Mouse (Mus musculus) liver (tissue): ENCODE results near the gene Btf3.
A peak's percentile ranks its signal among the peaks of the same experiment; 100 is the strongest.

ENCODE experiments used
- DNase-seq: peaks from one replicate; pipeline ENCODE4 v3.0.0-alpha.2; 2020; ENCODE audit warnings: mixed read lengths

The Btf3 gene

DNA sequence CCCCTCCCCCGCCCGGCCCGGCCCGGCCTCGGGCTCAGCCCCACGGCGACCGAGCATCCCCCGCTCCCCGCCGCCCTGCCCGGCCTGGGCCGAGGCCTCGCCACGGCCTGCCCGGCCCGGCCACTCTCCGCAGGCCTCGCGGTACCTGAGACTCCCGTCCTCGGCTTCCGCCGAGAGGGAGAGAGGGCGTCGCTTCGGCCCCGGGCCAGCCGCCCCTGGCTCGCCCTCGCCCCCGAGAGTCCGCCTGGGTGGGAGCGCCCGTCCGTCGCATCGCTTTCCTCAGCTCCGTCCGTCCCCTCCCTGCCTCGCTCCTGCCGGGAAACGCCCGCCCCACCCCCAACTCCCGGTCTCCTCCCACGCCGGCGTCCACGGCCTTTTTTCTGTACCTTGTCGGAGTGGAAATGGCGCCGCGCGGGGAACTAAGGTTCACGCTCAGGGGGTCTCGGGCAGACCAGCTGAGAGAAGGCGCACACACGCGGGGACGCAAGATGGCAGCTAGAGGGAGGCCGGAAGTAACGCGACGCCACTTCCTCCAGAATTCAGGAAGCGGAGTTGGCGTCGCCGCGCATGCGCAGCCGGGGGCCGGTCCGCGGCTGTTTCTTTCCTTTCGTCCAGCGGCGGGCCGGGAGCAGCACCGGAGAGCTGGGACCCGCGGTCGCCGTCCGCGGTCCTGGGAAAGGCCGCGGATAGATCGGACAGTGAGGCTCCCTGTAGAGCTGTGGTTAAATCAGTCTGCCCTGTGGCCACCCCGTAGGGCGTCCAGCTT, at the start of gene Btf3:
Gene Btf3, minus strand, starts transcription at position 527 of the 766 bp plus-strand sequence.
- DNase-seq = peak; percentile 95

DNA sequence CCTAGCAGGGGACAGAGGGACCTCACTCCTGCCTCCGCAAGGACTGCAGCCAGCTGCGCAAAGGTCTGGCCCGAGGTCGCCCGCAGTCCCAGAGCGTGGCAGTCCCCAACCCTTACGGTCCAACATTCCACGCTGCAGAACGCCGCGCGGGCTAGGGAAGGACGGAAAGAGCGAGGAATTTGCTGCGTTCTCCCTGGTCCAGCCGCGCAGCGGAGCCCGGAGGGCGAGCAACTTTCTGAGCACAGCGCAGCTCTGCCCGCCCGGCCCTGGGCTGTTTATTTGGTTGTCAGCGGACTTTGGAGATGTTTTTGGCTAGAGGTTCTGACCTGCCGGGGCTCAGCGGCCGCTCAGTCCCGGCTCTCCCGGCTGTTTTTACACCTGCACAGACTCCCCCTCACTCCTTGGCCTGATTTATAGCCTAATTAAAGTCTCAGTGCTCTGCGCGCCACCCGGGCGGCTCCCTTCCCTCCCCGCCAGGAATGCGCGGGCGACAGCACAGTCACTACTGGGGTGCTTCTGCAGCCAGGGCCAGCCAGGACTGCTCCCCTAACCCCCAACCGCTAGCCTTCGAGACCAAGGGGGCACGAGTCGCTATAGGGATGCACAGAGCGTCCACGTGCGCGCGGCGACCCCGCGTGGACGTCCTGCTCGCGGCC, 49.1 kb upstream of the Btf3 start:
- DNase-seq = peak; percentile 8

DNA sequence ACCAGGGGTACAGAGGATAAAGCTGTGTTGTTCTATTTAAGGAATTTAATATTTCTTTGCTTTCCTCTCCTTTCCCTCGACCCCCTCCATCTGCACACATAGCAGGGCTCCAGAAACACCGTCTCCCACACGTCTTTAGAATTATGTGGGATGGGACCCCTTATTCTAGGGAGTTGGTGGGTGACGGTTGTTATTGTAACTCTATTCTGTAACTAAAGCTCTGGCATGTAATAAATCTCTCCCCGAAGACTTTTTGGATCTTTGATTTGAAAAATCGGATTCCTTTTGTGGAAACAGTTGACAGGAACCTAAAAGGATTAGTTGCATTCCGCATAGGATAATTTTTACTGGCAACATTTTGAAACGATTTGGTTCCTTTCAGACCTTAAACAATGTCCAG, 48.3 kb upstream of the Btf3 start:
- no peak for DNase-seq

DNA sequence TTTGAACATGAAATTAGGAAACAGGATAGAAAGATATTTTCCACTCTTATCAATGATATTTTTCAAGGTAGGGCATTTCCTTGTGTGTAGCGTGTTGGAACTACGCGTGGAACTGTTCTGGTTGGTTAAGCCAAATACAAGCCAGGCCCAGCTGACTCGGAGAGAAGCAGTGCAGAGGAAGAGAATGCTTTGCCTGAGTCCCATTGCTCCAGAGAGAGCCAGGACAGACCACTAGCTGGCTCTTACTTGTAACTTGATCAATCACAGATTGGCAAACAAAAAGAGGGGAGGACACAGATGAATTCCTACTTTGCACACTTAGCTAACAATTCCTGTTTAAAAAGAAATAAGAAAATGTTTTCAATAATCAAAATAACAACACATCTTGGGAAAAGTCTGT, 46.2 kb upstream of the Btf3 start:
- DNase-seq = no peak

DNA sequence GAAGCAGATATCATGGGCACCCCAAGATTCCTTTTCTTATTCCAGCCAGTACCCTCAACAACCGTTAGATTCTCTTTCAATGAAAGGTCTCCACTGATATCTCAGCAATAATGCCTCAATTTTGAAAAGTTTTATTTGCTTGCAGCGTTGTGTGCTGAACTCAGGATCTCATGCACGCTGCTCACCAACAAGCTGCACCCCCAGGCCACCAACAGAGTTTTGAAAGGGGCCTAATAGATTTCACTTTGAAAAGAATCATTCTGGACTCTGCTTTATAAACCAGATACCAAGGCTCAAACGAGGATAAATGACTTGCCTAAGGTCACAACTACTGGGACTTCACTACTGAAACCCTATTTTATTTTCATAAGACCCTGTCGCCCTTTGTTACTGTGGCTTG, 44.4 kb upstream of the Btf3 start:
- DNase-seq = no peak

DNA sequence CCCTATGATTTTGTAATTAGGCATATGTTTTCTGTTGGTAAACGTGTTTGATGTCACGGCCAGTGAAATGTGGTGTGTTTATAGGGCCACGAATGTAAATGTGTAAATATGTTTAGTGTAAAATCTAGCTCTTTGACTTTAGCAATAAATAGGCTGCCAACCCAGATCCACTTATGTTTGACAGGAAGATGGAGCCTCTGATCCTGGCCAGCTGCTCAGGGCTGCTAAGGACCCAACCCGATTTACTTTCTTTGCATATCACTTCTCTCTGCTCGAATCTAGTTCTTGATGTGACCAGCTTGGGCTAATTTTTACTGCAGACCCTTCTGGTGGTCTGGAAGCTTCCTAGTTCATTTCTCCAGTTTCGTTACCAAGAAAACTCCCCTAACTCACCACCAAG, 43.6 kb upstream of the Btf3 start:
- DNase-seq = no peak

DNA sequence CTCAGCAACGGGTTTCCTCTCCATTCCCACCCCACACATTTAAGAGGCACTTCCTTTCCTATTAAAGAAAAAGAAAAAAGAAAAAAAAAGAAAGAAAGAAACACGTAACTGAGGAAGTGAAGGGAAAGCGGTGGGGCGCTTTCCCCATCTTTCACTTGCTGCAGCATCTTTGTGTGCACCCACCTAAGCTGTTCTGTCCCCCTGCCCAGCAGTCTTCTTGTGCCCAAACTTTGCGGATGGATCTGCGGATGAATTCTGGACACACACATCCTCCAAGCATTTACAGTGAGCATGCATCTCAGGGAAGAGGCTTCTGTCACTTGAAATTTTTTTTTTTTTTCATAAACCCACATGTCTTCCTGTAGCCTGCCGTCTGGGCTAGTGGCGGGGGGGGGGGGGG, 42.5 kb upstream of the Btf3 start:
- DNase-seq = no peak

DNA sequence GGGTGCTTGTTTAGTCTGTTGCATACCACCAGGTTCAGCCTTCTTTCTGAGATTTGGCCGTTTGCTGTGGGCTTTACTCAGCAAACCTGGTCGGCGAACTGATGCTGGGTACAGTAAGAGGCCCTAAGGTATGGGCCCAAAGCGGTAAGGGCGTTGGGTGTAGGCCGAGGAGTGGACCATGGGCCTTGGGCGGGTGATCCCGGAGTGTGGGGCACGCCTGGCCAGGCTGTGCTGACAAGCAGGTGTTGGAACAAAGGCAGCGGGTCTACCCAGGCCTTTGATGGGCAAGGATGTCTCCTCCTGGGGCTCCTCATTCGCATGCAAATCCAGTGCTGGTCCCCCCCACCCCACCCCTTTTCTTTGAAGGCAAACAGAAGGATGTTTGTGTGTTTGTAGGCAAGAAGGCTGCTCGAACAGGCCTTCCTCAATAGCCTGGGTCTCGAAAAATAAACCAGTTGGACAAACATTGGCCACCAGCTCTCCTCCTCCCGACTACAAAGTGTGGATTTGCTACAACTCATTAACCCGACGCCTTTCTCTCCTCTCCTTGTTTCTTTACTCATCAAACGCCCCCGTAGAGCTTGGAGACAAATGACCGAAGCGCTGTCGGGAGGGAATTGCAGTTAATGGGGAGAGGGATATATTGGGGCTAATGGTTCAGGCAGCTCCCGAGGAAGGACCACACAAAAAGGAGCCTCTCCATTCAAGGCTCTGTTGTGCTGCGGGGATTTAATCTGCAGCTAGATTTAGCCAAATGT, 41.8 kb upstream of the Btf3 start:
- DNase-seq = no peak

DNA sequence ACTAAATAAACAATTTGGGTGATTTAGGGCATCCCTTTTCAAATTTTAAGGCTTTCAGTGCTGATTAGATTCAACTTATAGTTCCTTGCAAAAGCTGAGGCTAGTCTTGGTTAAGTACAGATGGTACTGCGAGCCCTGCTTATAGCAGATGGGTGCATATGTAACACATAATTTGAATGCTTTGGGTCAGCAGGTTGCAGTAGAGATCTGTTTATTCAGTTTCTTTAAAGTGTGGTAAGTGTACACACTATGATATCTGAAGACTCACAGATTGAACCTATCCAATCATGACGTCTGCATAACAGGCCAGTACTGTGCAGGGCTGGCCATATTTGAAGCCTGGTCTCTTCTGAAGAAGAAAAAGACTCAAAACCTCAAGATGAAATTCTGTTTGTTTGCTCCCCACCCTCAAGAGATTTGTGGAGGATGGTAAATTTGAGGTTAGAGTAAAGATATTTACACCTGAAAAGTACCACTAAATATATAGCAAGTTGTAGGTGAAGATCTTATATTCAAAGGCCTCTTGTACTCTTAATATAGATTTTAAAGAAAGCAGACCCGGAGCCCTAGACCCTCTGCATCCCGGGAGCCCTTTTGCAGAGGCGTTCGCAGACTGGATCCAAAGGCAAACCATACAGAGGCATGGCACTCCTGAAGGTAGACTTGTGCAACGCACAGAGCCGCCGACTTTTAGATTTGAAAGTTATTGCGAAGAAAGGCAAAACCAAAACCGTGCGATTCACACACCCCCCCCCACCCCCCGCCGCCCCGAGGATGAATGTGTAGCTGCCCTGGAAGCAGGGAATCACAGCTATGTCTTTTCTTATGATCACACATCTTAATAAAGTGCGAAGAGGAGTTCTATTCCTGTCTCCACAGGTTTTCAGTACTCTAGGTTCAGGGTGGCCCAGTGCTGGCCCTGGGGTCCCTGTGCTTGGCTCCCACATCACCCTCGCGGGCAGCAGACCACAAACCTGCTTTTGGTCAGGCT, 40.9 kb upstream of the Btf3 start:
- DNase-seq = no peak

DNA sequence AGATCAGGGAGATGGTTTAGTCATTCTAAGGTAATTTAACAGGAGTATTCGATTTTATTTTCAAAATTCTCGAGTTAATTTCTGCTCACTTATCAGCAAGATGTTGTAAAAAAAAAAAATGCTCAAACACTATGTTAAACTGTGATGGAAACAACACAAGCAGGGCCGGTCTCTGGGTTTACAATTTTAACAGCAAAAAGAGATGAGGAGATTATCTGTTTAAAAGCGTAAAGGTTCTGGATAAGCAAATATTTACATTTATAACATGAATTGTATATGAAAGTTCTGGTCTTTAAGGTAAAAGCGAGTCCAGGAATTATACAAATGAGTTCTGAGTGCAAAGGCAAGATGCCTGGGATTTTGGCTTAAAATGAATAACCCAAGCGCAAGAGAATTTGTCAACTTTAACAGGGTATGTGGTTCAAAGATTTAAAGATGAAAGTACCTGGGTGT, 40.2 kb upstream of the Btf3 start:
- DNase-seq = no peak

DNA sequence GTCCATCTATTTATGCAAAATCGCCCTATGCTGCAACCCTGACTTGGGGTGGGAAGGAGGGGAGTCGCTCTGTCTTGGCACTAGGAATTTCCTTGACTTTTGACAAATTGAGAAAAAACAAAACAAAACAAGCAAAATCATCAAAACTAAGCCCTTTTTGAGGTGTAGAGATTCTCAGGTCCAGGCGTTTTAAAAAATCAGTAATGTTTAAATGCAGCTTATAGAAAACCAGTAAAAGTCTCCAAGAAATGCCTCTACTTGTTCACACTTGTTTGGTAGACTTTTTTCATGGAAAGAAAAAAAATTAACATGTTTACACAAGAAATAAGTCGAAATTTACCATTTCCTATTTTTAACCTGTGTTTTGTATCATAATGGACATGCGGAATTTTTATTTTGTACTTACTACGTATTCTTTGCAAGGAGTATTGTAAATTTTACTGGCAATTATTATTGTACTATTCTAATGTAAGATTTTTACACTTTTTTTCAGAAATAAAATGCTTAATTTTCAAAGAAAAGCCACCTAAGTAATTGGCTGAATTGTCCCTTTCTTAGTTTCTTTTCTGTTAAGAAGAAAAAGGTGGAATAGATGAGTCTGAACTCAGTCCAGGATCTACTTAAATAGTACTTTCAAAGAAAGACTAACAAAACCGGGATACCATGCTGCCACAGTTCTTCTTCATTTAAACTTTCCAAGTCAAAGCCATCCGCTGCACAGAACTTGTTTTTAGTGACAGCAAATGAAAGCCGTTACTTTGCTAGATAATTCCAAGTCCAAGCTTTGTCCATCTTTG, 39.6 kb upstream of the Btf3 start:
- DNase-seq = no peak

DNA sequence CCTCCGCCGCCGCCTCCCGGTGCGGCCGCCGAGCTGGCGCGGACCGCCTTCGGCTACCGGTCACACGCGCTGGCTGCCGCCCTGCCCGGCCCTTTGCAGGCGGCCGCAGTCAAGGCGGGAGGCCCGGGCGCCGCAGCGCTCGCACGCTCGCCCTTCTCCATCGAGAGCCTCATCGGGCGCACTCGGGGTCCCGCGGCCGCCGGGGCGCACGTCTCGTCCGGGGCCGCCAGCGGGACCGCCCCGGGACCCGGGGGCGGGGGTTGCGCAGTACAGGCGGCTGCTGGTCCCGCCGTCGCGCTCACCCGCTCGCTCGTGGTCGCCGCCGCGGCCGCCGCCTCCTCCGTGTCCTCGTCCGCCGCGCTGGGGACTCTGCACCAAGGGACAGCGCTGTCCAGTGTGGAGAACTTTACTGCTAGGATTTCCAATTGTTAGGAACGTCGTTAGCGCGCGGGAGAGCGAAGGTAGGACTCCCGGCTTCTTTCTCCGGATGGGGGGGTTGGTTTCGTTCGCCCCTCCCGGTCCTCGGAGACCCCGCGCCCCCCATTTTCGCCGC, 38.8 kb upstream of the Btf3 start:
- DNase-seq = peak; percentile 11

DNA sequence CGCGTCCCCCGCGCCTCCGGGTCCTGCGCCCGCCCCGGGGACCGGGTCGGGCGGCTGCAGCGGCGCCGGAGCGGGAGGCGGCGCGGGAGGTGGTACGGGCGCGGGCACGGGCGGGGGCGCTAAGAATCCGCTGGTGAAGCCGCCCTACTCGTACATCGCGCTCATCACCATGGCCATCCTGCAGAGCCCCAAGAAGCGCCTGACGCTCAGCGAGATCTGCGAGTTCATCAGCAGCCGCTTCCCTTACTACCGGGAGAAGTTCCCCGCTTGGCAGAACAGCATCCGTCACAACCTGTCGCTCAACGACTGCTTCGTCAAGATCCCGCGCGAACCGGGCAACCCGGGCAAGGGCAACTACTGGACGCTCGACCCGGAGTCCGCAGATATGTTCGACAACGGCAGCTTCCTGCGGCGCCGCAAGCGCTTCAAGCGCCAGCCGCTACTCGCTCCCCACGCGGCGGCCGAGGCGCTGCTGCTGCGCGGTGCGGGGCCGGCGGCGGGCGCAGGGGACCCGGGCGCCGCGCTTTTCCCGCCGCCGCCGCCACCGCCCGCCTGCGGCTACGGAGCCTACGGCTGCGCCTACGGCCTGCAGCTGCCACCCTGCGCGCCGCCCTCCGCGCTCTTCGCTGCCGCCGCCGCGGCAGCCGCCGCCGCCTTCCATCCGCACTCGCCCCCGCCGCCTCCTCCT, 38.2 kb upstream of the Btf3 start:
- DNase-seq = peak; percentile 7

DNA sequence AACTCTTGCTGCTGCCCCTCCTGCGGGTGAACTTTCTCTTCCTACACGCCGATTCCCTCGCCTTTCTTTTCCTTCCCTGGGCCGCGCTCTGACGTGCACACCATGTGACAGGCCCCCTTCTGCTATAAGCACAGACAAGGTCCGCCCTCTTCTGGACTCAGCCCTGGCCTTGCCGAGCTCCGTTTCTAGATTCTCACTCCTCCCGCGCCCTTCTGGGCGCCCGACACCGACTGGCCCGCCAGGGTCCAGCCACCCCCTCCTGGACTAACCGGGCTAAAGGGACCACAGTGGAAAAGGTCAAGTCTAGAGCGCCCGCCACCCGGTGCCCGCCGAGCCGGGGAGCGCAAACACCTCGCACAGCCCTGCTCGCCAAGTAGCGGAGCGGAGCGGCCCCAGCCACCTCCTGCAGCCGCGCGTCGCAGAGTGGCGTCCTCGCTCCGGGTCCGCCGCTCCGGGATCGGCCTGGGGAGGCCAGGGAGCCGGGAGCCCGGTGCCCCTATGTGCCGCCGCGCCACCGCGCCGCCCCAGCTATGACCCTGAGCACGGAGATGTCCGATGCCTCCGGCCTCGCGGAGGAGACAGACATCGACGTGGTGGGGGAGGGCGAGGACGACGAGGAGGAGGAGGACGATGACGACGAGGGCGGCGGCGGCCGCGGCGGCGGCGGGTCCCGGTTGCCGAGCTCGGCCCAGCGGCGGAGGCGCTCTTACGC, 37.4 kb upstream of the Btf3 start, which contains the start of gene Foxd1:
Gene Foxd1, plus strand, starts transcription at position 153 of the 712 bp plus-strand sequence.
- peak; percentile 52 for DNase-seq

DNA sequence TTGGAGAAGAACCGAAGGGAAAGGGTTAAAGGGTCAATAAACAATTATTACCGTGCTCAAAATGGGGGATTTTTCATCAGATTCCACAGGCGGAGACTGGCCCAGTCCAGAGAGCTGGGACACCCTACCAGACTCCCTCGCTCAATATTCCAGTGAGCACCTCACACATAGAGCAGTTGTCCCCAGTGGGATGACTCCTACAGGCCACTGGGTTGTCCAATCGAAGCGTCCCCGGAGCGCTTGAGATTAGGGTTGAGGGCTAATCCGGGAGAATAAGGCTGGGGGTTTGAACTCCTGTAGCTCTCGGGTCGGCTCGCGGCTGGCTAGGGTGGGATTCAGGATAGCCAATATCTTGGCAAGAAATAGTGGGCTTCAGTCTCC, 36.9 kb upstream of the Btf3 start:
- no peak for DNase-seq

DNA sequence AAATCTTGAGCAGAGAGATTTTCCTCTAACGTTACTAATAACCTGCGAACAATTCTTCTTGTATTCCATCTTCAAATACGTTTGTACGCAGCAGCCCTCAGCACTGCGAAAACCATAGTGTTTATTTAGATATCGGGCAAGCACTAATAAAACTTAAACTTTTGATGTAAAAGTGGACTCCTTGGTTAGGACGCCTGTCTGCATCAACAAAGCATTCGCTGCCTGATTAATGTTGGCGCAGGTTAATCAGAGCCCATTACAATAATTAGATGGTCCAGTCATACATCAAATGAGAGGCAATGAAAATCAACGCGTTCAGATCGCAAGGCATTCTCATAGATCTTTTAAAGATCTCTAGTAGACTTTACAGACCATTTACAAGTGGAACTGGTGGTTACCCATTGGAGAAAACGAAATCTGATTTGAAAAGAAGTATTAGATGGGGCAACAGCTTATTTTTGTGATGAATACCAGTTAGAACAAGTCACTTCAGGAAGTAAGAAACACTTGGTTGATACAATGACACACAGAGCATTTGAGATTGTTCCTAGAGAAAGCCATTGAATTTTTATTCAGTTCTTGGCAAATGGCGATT, 35.7 kb upstream of the Btf3 start:
- DNase-seq = no peak

DNA sequence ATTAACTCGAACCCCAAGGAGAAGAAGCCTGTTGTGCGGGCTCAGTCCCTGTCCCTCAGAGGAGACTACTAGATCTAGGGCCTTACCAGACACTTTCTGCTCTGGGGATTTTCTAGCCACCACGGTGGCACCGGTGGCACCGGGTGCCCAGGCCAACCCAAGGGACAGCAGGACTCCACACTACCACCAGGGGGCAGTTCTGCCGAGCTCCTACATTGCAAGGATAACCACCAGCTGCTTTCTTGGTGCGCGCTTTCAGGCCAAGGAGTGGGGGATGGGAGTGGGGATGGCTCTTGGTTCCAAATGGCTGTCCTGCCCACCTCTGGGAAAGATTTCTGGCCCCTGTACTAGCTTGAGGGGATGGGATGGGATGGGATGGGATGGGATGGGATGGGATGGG, 34.7 kb upstream of the Btf3 start:
- peak; percentile 27 for DNase-seq

DNA sequence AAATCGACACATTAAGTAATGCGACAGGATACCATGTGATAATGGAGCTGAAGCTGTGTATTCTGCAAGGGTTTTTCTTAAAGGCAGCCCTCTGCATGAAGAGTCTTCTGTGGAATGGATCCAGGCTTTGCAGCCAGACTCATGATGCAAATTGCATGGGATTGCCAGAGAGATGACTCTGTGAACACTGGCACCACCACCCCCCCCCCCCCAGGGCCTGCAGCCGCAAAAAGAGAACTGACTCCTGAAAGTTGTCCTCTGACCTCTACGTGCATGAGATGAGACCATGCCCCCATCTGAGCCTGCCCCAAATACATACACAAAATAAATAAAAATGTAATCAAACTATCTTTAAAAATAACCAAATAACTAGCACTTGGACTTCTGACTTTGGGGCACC, 32.7 kb upstream of the Btf3 start:
- no peak for DNase-seq

DNA sequence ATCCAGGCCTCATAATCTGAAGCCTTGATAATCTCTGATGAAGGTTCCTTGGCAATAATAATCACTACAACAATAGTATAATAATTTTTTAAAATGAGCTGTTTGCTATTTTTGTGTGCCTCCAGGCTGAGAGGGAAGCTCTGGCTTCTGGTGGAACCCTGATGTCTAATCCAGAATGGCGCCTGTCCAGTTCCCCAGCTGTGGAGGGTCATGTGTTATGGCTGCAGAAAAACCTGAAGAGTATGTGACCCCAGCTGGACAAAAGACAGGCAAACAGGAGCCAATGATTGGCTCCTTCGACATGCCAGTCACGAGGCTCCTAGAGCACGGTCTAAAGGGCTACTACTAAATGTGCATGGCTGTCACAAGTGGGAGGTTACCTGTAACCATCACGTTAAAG, 23.7 kb upstream of the Btf3 start:
- no peak for DNase-seq

DNA sequence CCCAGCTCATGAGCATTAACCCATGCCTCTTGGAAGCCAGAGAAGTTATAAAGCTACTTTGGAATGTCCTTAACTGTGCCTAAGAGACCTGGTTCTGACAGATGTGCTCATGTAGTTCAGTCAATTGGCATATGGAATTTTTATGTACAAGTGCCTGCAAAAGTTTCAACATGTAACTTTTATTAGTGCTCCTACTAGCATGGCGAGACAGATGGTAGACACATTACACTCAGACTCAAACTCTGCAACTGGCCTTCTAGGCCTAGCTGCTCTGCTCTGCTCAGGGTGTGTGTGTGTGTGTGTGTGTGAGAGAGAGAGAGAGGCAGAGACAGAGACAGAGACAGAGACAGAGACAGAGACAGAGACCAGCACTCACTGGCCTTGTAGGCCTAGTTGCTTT, 19.4 kb upstream of the Btf3 start:
- no peak for DNase-seq
